Mouse (Mus musculus) adrenal gland, adult 2 months (tissue): Measurements from ENCODE around the gene Kif18a. TPM values are rescaled to one million over a fixed set of nuclear protein-coding genes. Genes with fewer than 3 reads are reported as not detected.

Experiments used
- DNase-seq: peaks from one replicate; pipeline ENCODE4 v3.0.0; 2021
- long read RNA-seq: library from polyadenylated mRNA; stranded (forward); transcript quantifications from one replicate; pipeline ENCODE4 v2.0.0, GENCODE M21; 2021
- polyA plus RNA-seq: library from polyadenylated mRNA; depleted of rRNA; stranded (reverse); fragments of >200 nt; gene quantifications from 2 replicates; pipeline ENCODE4 v1.2.3, GENCODE M21; 2012; rRNA removed
- total RNA-seq, 2 experiments: library from RNA; stranded (reverse); gene quantifications; 2 replicates each; pipeline ENCODE4 v1.2.3; 2021

The Kif18a gene
- under 1 TPM; 0.69 to 0.81 TPM for total RNA-seq
- polyA plus RNA-seq: not detected in 2 replicates
- long read RNA-seq, partial matches to known transcripts: 0 of 1 reads
- long read RNA-seq, other reads (novel, unspliced or antisense): 1 of 1 reads

DNA sequence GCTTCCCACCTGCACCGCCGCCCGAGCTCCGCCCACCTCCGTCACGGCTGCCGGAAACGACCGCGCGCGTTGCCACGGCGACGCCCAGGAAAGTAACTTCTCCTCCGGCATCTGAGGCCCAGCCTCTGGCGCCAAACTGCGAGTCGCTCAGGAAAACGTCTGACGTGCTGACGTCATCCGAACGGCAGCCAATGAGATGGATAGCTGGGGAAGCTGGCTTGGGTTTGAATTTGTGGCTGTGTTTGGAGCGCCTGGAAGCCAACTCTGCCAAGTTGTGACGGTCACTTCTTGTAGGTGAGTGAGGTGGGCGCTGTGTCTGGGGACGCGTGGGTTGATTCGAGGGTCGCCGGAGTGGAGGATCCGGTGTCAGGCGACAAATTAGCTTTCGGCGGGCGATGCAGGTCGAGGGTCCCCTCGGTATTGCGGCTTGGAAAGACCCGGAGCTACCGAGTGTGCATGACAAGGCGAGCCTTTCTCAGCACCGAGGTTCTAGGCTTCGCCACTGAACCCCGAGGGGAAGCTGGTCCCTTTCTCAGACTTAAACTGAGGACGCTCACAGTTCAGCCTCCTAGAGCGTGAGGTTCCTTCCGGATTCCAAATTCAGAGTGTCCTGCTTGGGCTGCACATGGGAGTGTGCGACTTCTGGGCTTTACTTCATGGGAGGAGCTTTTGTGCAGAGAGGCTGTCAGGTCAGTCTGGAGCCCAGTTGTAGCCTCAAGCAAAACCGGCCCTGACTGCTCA is at the start of gene Kif18a, which contains the start of gene Mettl15:
Gene Kif18a (plus strand): TSS at position 139 of the 741 bp plus-strand sequence.
Gene Mettl15 (minus strand): TSS at position 149 of the 741 bp plus-strand sequence.
- DNase-seq: peak; percentile 97

- no peak for DNase-seq
These were observed 46.7 kb upstream of the Kif18a start for GRCm38 (mm10) chr2:109233876-109234275.

GRCm38 (mm10) chr2:109235741-109236140 is 44.8 kb upstream of the Kif18a start:
- no peak for DNase-seq

GRCm38 (mm10) chr2:109241947-109242346 is 38.6 kb upstream of the Kif18a start:
- peak; percentile 70 for DNase-seq

- no peak for DNase-seq
These were observed 17.8 kb upstream of the Kif18a start for GRCm38 (mm10) chr2:109262779-109263178.

GRCm38 (mm10) chr2:109273098-109273497 is 7.4 kb upstream of the Kif18a start:
- DNase-seq: no peak

- DNase-seq: peak; percentile 2
These were observed 2.9 kb upstream of the Kif18a start for GRCm38 (mm10) chr2:109277593-109277992.

- DNase-seq: peak; percentile 69
These were observed 2.5 kb upstream of the Kif18a start for GRCm38 (mm10) chr2:109278036-109278435.

- DNase-seq: no peak
These were observed 302 bp upstream of the Kif18a start for GRCm38 (mm10) chr2:109280272-109280599.

GRCm38 (mm10) chr2:109281341-109281690 is 778 bp downstream of the Kif18a start:
- no peak for DNase-seq

GRCm38 (mm10) chr2:109284121-109284520 is 3.6 kb downstream of the Kif18a start:
- no peak for DNase-seq

DNA sequence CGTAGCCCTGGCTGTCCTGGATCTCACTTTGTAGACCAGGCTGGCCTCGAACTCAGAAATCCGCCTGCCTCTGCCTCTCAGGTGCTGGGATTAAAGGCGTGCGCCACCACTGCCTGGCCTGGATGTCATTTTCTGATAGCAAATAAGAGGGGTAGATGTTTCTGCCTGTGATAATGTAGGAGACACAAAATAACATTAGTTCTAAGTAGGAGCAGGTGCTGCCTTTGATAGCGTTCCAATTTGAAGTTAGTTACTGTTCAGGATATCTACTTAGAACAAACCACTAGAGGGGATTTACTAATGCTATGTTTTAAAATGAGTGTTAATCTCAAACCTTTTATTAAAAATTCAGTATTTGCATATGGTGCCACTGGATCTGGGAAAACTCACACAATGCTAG is 8.8 kb downstream of the Kif18a start:
- DNase-seq: no peak

DNA sequence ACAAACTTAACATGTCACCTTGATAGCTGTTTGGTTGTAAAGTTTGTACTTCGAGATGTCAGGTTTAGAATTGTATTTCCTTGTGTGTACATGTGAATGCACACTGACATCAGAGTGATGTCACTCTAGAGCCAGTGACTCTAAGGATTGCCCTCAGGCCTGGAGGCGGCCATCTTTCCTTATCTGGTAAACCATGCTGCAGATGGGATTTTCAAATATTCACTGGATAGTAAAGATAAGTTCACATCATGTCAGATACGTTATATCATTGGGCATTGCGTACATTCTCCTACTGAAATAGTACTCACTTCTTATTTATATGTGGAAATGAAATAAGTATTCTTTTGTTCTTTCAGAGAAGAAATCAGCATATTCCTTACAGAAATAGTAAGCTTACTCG is 15.7 kb downstream of the Kif18a start:
- no peak for DNase-seq

DNA sequence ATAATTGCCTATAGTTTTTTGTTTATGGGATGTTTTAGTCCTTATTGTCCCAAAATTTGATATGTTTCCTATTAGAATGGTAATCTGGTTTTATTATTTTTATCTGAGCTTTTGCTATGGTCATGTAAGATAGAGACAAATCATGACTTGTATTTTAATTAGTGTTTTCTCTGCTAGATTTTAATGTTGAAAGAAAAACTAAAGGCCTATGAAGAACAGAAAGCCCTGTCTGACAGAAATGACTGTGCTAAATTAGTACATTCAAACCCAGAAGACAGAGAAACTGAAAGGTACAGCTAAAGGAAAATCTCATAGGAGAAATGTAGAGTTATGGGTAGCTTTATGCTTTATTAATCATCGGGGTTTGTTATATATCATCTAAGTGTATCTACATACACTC is 17.6 kb downstream of the Kif18a start:
- no peak for DNase-seq

DNA sequence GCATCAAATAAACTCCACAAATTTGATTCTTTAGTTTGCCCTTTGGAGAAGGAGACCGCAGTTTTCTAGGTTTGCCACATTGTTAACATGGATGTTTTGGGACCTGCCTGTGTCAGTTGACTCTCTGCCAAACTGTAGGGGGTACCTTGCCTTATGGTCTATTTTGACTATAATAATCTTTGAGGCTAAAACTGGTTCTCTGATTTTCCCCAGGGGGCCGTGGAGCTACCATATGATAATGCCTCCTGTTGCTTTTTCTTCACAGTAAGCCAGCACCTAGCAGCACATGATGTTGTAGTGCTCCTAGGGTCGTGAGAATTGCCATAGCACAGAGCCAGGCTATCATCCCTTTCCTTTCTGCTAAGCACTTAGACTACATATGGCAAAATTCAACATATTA is 21.7 kb downstream of the Kif18a start:
- DNase-seq: no peak

GRCm38 (mm10) chr2:109303638-109304037 is 23.1 kb downstream of the Kif18a start:
- no peak for DNase-seq

GRCm38 (mm10) chr2:109311369-109311768 is 30.8 kb downstream of the Kif18a start:
- no peak for DNase-seq

GRCm38 (mm10) chr2:109331807-109332206 is 51.3 kb downstream of the Kif18a start:
- no peak for DNase-seq

DNA sequence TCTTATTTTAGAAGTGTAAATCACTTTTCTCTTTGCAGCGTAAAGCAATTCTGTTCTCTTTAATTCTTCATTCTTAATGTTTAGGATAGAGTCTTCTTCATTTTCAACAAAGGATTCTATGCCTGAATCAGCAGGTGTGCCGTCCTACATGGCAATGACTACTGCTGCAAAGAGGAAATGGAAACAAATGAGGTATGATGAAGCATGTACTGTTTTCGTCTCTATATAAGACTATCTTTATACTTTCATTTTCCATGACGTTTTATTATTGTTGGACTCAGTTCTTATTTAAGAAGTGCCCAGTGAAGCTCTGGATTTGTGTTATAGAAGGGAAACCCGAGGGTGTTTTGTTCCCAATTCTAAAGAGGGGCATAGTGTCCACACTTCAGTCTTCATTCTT is 53.7 kb downstream of the Kif18a start:
- DNase-seq: no peak

- no peak for DNase-seq
These were observed 55.2 kb downstream of the Kif18a start for GRCm38 (mm10) chr2:109335765-109336164.

DNA sequence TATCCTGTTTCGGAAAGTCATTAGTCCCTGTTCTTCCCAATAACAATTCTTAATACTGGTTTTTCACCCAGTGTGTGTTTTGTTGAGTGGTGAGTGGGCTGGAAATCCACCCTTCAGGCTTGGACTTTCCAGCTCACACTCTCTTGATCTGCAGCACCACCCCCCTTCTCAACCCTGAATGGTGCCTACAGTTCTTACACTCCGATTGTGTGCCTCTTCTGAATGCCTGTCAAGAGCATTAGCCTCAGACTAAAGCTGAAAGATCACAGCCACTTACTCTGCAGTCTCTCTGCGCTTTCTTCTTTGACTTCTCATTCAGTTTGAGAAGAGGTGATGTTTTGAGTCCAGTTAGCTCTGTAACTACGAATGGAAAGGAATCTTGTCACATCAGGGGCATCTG is 64.8 kb downstream of the Kif18a start:
- DNase-seq: no peak

DNA sequence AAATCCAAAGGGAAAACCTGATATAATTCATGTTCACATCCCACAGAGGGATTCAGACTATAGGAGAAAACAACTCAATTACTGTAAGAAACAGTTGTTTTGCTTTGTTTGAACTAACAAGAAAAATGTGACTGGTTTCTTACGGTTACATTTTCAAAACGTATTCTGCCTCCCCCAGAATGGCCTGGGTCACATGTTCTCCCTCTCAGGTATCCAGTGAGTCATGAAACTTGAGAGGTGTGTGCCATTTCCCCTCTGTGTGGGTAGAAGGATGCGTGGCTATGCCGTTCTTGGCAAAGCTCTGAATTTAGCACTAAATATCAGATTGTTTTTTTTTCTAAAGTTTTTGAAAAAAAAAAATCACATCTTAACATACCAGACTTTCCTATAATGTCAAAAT is 68.2 kb downstream of the Kif18a start:
- DNase-seq: no peak

DNA sequence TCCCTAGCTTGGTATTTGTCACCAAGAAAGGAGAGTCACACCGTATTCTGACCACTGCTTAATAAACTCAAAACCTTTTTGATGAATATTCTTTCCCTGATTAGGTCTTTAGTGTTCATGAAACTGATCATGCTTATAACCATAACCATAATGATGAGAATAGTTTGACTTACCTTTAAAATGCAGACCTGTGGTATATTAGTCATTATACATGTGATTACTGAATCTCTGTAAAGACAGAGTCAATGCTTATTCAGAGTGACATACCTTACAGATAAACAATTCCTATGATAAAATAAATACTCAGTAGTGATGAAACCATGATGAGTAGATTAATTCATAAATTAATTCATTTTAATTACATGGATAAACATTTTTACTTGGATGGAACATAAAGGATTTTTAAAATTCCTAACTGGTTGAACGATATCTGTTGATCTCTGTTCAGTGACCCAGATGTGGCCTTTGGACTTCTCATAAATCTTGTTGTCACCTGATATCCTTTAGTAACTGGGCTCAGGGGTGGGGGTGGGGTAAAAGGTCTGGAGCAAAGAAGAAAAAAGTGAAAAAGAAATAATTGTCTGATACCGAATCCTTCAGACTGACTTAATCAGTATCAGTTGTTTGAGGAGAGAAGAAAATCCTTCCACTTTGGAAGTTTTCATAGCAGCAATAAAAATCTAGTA is 78.1 kb downstream of the Kif18a start:
- no peak for DNase-seq

GRCm38 (mm10) chr2:109365962-109366361 is 85.4 kb downstream of the Kif18a start:
- DNase-seq: no peak
